Mouse (Mus musculus) liver, embryonic 13.5 days (tissue): Measurements from ENCODE around the gene Plpp1. TPM values are rescaled to one million over a fixed set of nuclear protein-coding genes. Genes with fewer than 3 reads are reported as not detected.
A peak's percentile ranks its signal among the peaks of the same experiment; 100 is the strongest.

Source experiments
- ATAC-seq: fragments of 200-750 bp; cut with Nextera tagmentation; 2 replicates; pipeline ENCODE4 v1.8.0; 2017; ENCODE audit warnings: low read depth, mild to moderate bottlenecking, moderate number of reproducible peaks, moderate library complexity
- DNase-seq: peaks from one replicate; pipeline ENCODE4 v3.0.0; 2022
- H3K27ac ChIP-seq: fragments of 300-500 bp; sonication (generic); 2 replicates; pipeline ENCODE4 v1.5.1; 2015; ENCODE audit warnings: moderate library complexity, mild to moderate bottlenecking, inconsistent platforms
- H3K27me3 ChIP-seq: fragments of 300-500 bp; sonication (generic); 2 replicates; pipeline ENCODE4 v1.6.1; 2015; ENCODE audit warnings: mild to moderate bottlenecking, inconsistent platforms
- H3K36me3 ChIP-seq: fragments of 300-500 bp; sonication (generic); 2 replicates; pipeline ENCODE4 v1.6.1; 2015; ENCODE audit warnings: mild to moderate bottlenecking, inconsistent platforms
- H3K4me1 ChIP-seq: fragments of 300-500 bp; sonication (generic); replicated peaks from 2 replicates; pipeline ENCODE4 v1.6.1; 2015; ENCODE audit warnings: inconsistent platforms
- H3K4me2 ChIP-seq: fragments of 300-500 bp; sonication (generic); 2 replicates; pipeline ENCODE4 v1.6.1; 2015; ENCODE audit warnings: inconsistent platforms, mild to moderate bottlenecking, moderate library complexity
- H3K4me3 ChIP-seq: fragments of 300-500 bp; sonication (generic); replicated peaks from 2 replicates; pipeline ENCODE4 v1.5.1; 2015; ENCODE audit warnings: mild to moderate bottlenecking, inconsistent platforms
- H3K9ac ChIP-seq: fragments of 300-500 bp; sonication (generic); 2 replicates; pipeline ENCODE4 v1.6.1; 2015; ENCODE audit warnings: mild to moderate bottlenecking, inconsistent platforms
- H3K9me3 ChIP-seq: fragments of 300-500 bp; sonication (generic); replicated peaks from 2 replicates; pipeline ENCODE4 v1.6.1; 2016; ENCODE audit warnings: inconsistent platforms
- WGBS: fragments of 180-500 bp; shearing (Covaris S2); methylation state at CpG from one replicate; pipeline ENCODE4 v1.1.7; 2015; ENCODE audit not compliant: insufficient replicate concordance; 5-methylcytosine and 5-hydroxymethylcytosine counted together
- polyA plus RNA-seq: library from polyadenylated mRNA; unstranded; fragments of >200 nt; fragmentation: Nextera tagmentation; extraction: Ambion mirVana; gene quantifications from 2 replicates; pipeline ENCODE4 v1.2.1, GENCODE M21; 2015

Plpp1 gene
- polyA plus RNA-seq, 1 experiment from 2014 or later, result 31.8 TPM

- Histone ChIP-seq H3K9ac (no peak overlapping the region), H3K4me2 (no peak overlapping the region), H3K27ac (no peak overlapping the region), H3K4me1 (0 out of 2 replicates have a peak, but pooled peaks cover 5% of the 10 kb centered on the region), H3K27me3 (peaks cover 8% of the 10 kb centered on the region), H3K36me3 (no peaks in the 10 kb centered on the region), H3K9me3 (no peaks in the 10 kb centered on the region), H3K4me3 (no peak overlapping the region)
- ATAC-seq, result no peak
- no peak for DNase-seq
- WGBS, result 83% methylated on average over 3 of the region's 3 CpGs
Observed at GRCm38 (mm10) chr13:112773991-112774675, 26.5 kb upstream of the Plpp1 start.

- 85% methylated on average over 10 of the region's 10 CpGs for WGBS
- H3K4me1 ChIP-seq, result 0 out of 2 replicates have a peak, but pooled peaks cover 2% of the 10 kb centered on the region
- no peaks in the 10 kb centered on the region for H3K9me3 ChIP-seq
- H3K4me2 ChIP-seq, result no peak overlapping the region
- H3K4me3 ChIP-seq, result no peak overlapping the region
- peaks cover 12% of the 10 kb centered on the region for H3K27me3 ChIP-seq
- no peak overlapping the region for H3K9ac ChIP-seq
- DNase-seq, result no peak
- ATAC-seq, result no peak
- H3K27ac ChIP-seq, result no peak overlapping the region
- H3K36me3 ChIP-seq, result no peaks in the 10 kb centered on the region
Observed at GRCm38 (mm10) chr13:112775856-112776255, 24.7 kb upstream of the Plpp1 start.

GRCm38 (mm10) chr13:112778407-112778806 is 22.2 kb upstream of the Plpp1 start:
- H3K4me1 ChIP-seq, result no peaks in the 10 kb centered on the region
- 73% methylated on average over 5 of the region's 5 CpGs for WGBS
- H3K27me3 ChIP-seq, result peaks cover 12% of the 10 kb centered on the region
- no peak for DNase-seq
- H3K9me3 ChIP-seq, result no peaks in the 10 kb centered on the region
- ATAC-seq, result no peak
- no peaks in the 10 kb centered on the region for H3K36me3 ChIP-seq
- no peak overlapping the region for H3K4me2 ChIP-seq
- no peak overlapping the region for H3K27ac ChIP-seq
- H3K9ac ChIP-seq, result no peak overlapping the region
- no peak overlapping the region for H3K4me3 ChIP-seq

GRCm38 (mm10) chr13:112785305-112785704 is 15.3 kb upstream of the Plpp1 start:
- Histone ChIP-seq H3K36me3 (no peaks in the 10 kb centered on the region), H3K9ac (no peak overlapping the region), H3K27ac (no peak overlapping the region), H3K27me3 (peaks cover 2% of the 10 kb centered on the region; the same call in 1 of the 2 replicates), H3K9me3 (no peaks in the 10 kb centered on the region), H3K4me2 (no peak overlapping the region), H3K4me1 (no peaks in the 10 kb centered on the region), H3K4me3 (no peak overlapping the region)
- 70% methylated on average over 7 of the region's 7 CpGs for WGBS
- DNase-seq (no peak), ATAC-seq (no peak)

- no peak overlapping the region for H3K27ac ChIP-seq
- DNase-seq, result no peak
- WGBS, result 44% methylated on average over 3 of the region's 3 CpGs
- no peak overlapping the region for H3K4me2 ChIP-seq
- ATAC-seq, result no peak
- H3K9ac ChIP-seq, result no peak overlapping the region
- H3K9me3 ChIP-seq, result no peaks in the 10 kb centered on the region
- no peak overlapping the region for H3K4me3 ChIP-seq
- peaks cover 5% of the 10 kb centered on the region for H3K4me1 ChIP-seq
- H3K27me3 ChIP-seq, result peaks cover 2% of the 10 kb centered on the region; the same call in 1 of the 2 replicates
- no peaks in the 10 kb centered on the region for H3K36me3 ChIP-seq
Observed at GRCm38 (mm10) chr13:112786142-112786541, 14.4 kb upstream of the Plpp1 start.

- Histone ChIP-seq H3K4me3 (no peak overlapping the region), H3K27ac (no peak overlapping the region), H3K36me3 (no peaks in the 10 kb centered on the region), H3K9me3 (no peaks in the 10 kb centered on the region), H3K9ac (no peak overlapping the region), H3K27me3 (peaks cover 2% of the 10 kb centered on the region; the same call in 1 of the 2 replicates), H3K4me2 (no peak overlapping the region), H3K4me1 (peaks cover 5% of the 10 kb centered on the region)
- 66% methylated on average over 10 of the region's 10 CpGs for WGBS
- ATAC-seq (no peak), DNase-seq (no peak)
Observed at GRCm38 (mm10) chr13:112786942-112787533, 13.6 kb upstream of the Plpp1 start.

GRCm38 (mm10) chr13:112790774-112791173 is 9.8 kb upstream of the Plpp1 start:
- no peak for DNase-seq
- Histone ChIP-seq H3K36me3 (no peaks in the 10 kb centered on the region), H3K4me1 (peaks cover 5% of the 10 kb centered on the region), H3K9ac (no peak overlapping the region), H3K4me3 (no peak overlapping the region), H3K27me3 (peaks cover 18% of the 10 kb centered on the region), H3K4me2 (no peak overlapping the region), H3K9me3 (no peaks in the 10 kb centered on the region), H3K27ac (no peak overlapping the region)
- peak; percentile 48; the same call in 1 of the 2 replicates for ATAC-seq
- 55% methylated on average over 5 of the region's 5 CpGs for WGBS

- ATAC-seq, result no peak
Observed at GRCm38 (mm10) chr13:112791906-112792305, 8.7 kb upstream of the Plpp1 start.

GRCm38 (mm10) chr13:112798243-112798952 is 2.2 kb upstream of the Plpp1 start:
- Histone ChIP-seq H3K36me3 (no peaks in the 10 kb centered on the region), H3K4me2 (no peak overlapping the region), H3K4me1 (peaks cover 27% of the 10 kb centered on the region), H3K9ac (no peak overlapping the region), H3K4me3 (no peak overlapping the region), H3K9me3 (no peaks in the 10 kb centered on the region), H3K27ac (no peak overlapping the region), H3K27me3 (peaks cover 25% of the 10 kb centered on the region; the same call in 1 of the 2 replicates)
- ATAC-seq (no peak), DNase-seq (no peak)
- 80% methylated on average over 9 of the region's 9 CpGs for WGBS

More at GRCm38 (mm10) chr13:112791906-112792305, 8.7 kb upstream of the Plpp1 start:
- Histone ChIP-seq H3K27ac (no peak overlapping the region), H3K4me1 (peaks cover 5% of the 10 kb centered on the region), H3K9me3 (no peaks in the 10 kb centered on the region), H3K4me2 (no peak overlapping the region), H3K4me3 (no peak overlapping the region), H3K27me3 (peaks cover 26% of the 10 kb centered on the region), H3K36me3 (no peaks in the 10 kb centered on the region), H3K9ac (no peak overlapping the region)
- no peak for DNase-seq
- WGBS, result 71% methylated on average over 5 of the region's 5 CpGs

GRCm38 (mm10) chr13:112798953-112799305 is 1.7 kb upstream of the Plpp1 start:
- ATAC-seq, result no peak
- no peaks in the 10 kb centered on the region for H3K9me3 ChIP-seq

GRCm38 (mm10) chr13:112799721-112800241 is 811 bp upstream of the Plpp1 start:
- Histone ChIP-seq H3K9me3 (no peaks in the 10 kb centered on the region), H3K27ac (no peak overlapping the region), H3K4me1 (peaks cover 38% of the 10 kb centered on the region), H3K27me3 (peaks cover 22% of the 10 kb centered on the region; the same call in 1 of the 2 replicates), H3K36me3 (no peaks in the 10 kb centered on the region), H3K4me2 (no peak overlapping the region), H3K9ac (no peak overlapping the region), H3K4me3 (no peak overlapping the region)
- 39% methylated on average over 8 of the region's 8 CpGs for WGBS
- ATAC-seq (no peak), DNase-seq (no peak)

More at GRCm38 (mm10) chr13:112798953-112799305, 1.7 kb upstream of the Plpp1 start:
- Histone ChIP-seq H3K4me2 (no peak overlapping the region), H3K9ac (no peak overlapping the region), H3K4me3 (no peak overlapping the region), H3K27ac (no peak overlapping the region), H3K36me3 (no peaks in the 10 kb centered on the region), H3K4me1 (peaks cover 32% of the 10 kb centered on the region), H3K27me3 (peaks cover 25% of the 10 kb centered on the region; the same call in 1 of the 2 replicates)
- WGBS, result 65% methylated on average over 9 of the region's 9 CpGs
- DNase-seq, result no peak
